Mouse (Mus musculus) lung, postnatal 0 days (tissue): Measurements from ENCODE around the gene Wbp1.

Experiments
- CTCF ChIP-seq: IDR thresholded peaks from 2 replicates; pipeline ENCODE4 v1.5.1; 2016; ENCODE audit warnings: antibody characterized with exemption, mild to moderate bottlenecking
- EP300 ChIP-seq: IDR thresholded peaks from 2 replicates; pipeline ENCODE4 v1.6.1; 2016; ENCODE audit warnings: antibody characterized with exemption, mild to moderate bottlenecking, control low read depth

DNA sequence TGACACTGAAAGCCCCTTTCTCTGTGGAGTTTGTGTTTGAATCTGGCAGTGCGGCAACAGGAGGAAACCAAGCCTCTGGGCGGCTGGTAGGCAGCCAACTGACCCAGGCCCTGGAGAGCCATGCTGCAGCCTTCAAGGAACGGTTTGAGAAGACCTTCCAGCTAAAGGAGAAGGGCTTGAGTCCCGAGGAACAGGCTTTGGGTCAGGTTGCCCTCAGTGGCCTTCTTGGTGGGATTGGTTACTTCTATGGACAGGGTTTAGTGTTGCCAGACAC lies 4.3 kb downstream of the Wbp1 start:
- TF ChIP-seq CTCF: no peak
- no peak for TF ChIP-seq EP300
